Mouse (Mus musculus) left cerebral cortex, adult 9 months (tissue): ENCODE measurements at regions not wholly inside any gene's neighbourhood (a gene's known extent, or its start where the extent isn't known, plus 50 kb on each side); places are given as distances from the start of the nearest gene placed in this dataset.
"Not testable (repeated sequence)": the region's sequence is repeated elsewhere in the genome, so short reads cannot be mapped to it uniquely, and the experiment has no call there.

Source experiments
- DNase-seq, 2 experiments: peaks; one replicate each; pipeline ENCODE4 v3.0.0; 2022; ENCODE audit warnings: low spot score in 2 of 2

GRCm38 (mm10) chr1:83970641-83971285, 393.2 kb downstream of the Pid1 start:
- no peak for DNase-seq

GRCm38 (mm10) chr1:83964631-83965030, 399.3 kb downstream of the Pid1 start:
- DNase-seq = not testable (repeated sequence)

GRCm38 (mm10) chr1:83961761-83962160, 402.2 kb downstream of the Pid1 start:
- no peak for DNase-seq

- DNase-seq = no peak
Observed at GRCm38 (mm10) chr1:83959756-83960155, 404.2 kb downstream of the Pid1 start.

GRCm38 (mm10) chr1:83922900-83923299, 441.1 kb downstream of the Pid1 start:
- no peak for DNase-seq

GRCm38 (mm10) chr1:83915454-83915853, 448.5 kb downstream of the Pid1 start:
- no peak for DNase-seq

GRCm38 (mm10) chr1:83907347-83907746, 456.6 kb downstream of the Pid1 start:
- DNase-seq = no peak

- DNase-seq = no peak
Observed at GRCm38 (mm10) chr1:83906906-83907305, 457.1 kb downstream of the Pid1 start.

GRCm38 (mm10) chr1:83900135-83900534, 463.8 kb downstream of the Pid1 start:
- DNase-seq = no peak

GRCm38 (mm10) chr1:83896650-83897049, 467.3 kb downstream of the Pid1 start:
- DNase-seq = no peak

GRCm38 (mm10) chr1:83879109-83879399, 471.1 kb upstream of the Sphkap start:
- DNase-seq = no peak

- DNase-seq = no peak
Observed at GRCm38 (mm10) chr1:83878330-83879108, 470.5 kb upstream of the Sphkap start.

- DNase-seq = peak in 1 of 2 experiments; percentile 3
Observed at GRCm38 (mm10) chr1:83870853-83871567, 463.0 kb upstream of the Sphkap start.

GRCm38 (mm10) chr1:83869046-83869445, 461.0 kb upstream of the Sphkap start:
- DNase-seq = no peak

GRCm38 (mm10) chr1:83862541-83862940, 454.5 kb upstream of the Sphkap start:
- DNase-seq = no peak

GRCm38 (mm10) chr1:83862128-83862527, 454.1 kb upstream of the Sphkap start:
- DNase-seq = no peak

GRCm38 (mm10) chr1:83859732-83860424, 451.9 kb upstream of the Sphkap start:
- no peak for DNase-seq

GRCm38 (mm10) chr1:83853996-83854395, 446.0 kb upstream of the Sphkap start:
- DNase-seq = no peak

- no peak for DNase-seq
Observed at GRCm38 (mm10) chr1:83851081-83851480, 443.1 kb upstream of the Sphkap start.

GRCm38 (mm10) chr1:83848414-83848813, 440.4 kb upstream of the Sphkap start:
- DNase-seq = no peak

GRCm38 (mm10) chr1:83847992-83848391, 440.0 kb upstream of the Sphkap start:
- no peak for DNase-seq

- DNase-seq = no peak
Observed at GRCm38 (mm10) chr1:83844827-83845379, 436.9 kb upstream of the Sphkap start.
